Mouse (Mus musculus) telencephalon, adult 2 months (tissue): ENCODE measurements around the gene Mak.

Source experiments
- DNase-seq: peaks from one replicate; pipeline ENCODE4 v3.0.0-alpha.2; 2011; ENCODE audit warnings: low read depth, low spot score

Gene Mak

DNA sequence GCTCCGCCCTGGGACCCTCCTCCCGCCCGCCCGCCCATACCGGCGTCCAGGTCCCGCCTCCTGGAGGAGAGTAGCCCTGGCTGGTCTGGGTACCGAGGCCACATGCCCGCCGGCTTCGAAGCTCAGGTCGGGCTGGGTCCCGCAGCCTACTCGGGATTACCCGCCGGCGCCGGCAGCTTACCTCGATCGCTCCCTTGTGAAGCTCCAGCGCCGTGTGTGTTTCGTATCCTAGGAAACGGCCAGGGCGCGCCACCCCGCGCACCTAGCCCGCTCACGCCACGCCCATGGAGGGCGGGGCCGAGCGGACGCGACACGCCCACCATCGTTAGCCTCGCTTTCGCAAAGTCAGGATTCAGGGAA lies at the start of gene Mak:
TSS of gene Mak (minus strand) at position 286 of the 360 bp plus-strand sequence.
- DNase-seq, result peak; percentile 23

GRCm38 (mm10) chr13:41129061-41129460 lies 49.6 kb upstream of the Mak start:
- peak; percentile 28 for DNase-seq

DNA sequence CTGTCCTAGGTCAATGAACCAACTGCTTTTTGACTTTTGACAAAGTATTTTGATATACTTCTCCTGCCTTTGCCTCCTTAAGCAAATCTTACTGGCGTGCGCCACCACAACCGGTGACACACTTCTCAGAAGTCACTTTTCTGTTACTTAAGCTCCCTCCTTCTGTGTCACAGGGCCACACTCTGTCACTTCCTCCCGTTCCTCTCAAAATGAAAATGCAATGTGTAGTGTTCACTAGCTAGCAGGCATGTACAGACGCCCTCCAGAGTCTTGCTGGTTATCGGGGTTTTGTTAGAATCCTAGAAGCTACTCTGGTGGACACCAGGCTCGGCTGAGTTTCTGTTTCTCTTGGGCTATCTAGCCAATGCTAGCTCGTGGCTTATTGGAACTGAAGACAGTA lies 48.8 kb upstream of the Mak start:
- no peak for DNase-seq

GRCm38 (mm10) chr13:41123666-41124225 lies 44.2 kb upstream of the Mak start:
- no peak for DNase-seq

GRCm38 (mm10) chr13:41119152-41119945 lies 39.8 kb upstream of the Mak start:
- DNase-seq, result no peak

DNA sequence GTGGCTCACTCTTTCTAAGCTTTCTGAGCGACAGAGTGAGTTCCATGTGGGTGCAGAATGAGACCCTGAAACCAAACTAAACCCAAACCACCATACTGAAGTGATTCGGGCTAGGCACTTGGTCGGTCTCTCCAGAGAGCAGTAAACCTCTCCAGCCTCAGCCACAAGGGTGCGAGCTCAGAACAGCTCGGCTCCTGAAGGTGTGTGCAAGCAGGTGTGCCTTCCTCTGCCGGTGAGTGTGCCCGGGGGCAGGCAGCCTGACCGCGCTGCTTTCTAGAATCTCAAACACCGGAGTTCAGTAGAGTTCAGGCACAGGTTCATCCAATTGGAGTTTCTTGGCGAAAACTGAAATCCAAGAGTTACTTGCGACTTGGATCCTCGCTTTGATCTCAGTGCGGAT lies 34.4 kb upstream of the Mak start, which contains the start of gene Sycp2l:
TSS of gene Sycp2l (plus strand) at position 368 of the 400 bp plus-strand sequence.
- DNase-seq, result no peak

- no peak for DNase-seq
Measured at GRCm38 (mm10) chr13:41110935-41111334, 31.4 kb upstream of the Mak start, which contains the start of gene Gcm2. Gene Gcm2, minus strand, starts transcription at chr13:41111035.

DNA sequence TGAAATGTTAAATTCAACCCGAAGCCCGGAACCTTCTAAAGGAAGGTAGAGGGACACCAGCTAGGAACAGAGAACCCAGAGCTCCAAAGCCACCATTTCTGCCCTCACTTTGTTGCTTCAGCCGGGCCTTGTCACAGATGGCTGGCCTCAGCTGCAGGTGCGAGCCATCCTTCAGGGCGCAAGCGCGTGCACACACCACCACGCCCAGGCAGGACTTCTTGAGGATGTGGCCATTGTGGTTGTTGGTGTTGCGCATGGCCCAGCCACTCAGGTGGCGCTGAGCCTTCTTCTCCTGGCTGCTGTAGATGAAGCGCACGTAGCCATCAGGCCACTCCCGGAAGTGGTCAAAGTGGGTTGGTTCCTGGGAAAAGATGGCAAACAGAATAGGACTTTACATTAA lies 26.0 kb upstream of the Mak start:
- DNase-seq, result no peak

GRCm38 (mm10) chr13:41103841-41104525 lies 24.5 kb upstream of the Mak start:
- DNase-seq, result no peak

GRCm38 (mm10) chr13:41100031-41100430 lies 20.5 kb upstream of the Mak start:
- DNase-seq, result no peak

GRCm38 (mm10) chr13:41098325-41098724 lies 18.8 kb upstream of the Mak start:
- DNase-seq, result no peak

DNA sequence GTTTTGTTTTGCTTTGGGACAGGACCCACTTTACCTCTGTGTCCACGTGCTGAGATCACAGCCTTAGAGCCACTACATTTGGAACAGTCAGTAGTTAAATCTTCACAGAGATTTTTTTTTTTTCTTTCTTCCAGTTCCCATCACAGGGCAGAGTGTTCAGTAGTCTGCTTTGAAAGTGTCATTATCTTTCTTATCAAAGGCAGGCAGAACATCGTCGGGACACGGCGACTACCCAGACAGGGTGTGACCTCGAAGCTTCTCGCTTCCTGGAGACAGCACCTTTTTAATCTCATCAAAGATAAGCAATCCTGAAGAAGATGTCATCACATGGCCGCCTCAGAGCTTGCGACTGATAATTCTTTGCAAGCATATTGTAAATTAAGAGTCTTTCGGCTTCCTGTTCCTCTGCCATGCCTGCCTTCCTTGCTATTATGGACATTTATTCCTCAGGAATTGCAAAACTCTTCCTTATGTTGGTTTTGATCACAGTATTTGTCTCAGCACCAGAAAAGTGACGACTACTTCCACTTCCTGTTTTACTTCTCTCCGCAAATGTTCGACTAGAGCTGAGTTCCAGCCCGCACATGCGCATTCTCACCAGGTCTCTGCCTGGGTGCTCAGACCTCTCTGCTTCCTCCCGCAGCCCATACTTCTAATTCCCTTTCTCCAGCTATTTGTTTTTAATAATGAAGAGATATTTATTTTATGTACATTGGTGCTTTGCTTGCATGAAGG lies 18.0 kb upstream of the Mak start:
- DNase-seq, result no peak

- DNase-seq, result no peak
Measured at GRCm38 (mm10) chr13:41094160-41094559, 14.7 kb upstream of the Mak start.

GRCm38 (mm10) chr13:41091271-41091670 lies 11.8 kb upstream of the Mak start:
- DNase-seq, result no peak

DNA sequence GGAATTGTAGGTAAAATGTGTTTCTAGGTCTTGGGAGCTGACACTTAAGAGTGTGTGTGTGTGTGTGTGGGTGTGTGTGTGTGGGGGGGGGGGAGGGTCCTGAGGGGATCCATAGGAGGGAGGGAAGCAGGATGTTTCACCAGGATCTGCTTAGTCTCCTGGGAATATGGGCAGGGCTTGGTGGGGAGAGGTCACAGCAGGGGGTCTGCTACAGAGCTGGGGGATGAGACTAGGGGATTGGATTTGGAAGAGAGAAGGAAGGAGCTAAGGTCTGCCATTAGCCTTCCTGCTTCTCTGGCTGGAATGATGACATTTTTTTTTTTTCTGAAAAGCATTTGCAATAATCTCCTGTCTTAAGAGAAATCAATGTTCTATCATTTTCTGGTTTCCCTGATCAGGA lies 9.2 kb upstream of the Mak start:
- no peak for DNase-seq

DNA sequence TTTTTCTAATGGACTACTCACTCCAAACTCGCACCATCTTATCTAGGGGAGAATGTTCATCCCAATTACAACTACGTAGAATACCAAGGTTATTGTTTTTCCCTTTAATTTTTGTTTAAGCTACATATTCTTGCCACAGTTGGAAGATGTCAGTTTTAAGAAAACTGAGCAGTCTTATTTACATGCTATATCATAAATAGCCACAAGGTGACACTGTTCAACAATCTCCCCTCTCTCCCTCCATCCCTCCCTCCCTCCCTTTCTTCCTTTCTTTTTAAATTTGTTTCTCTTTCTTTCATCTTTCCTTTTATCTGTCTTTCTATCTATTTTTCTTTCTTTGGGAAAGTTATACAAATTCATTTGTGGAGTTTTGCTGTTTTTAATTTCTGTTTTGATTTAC lies 5.6 kb upstream of the Mak start:
- no peak for DNase-seq

GRCm38 (mm10) chr13:41084521-41084920 lies 5.0 kb upstream of the Mak start:
- no peak for DNase-seq

- no peak for DNase-seq
Measured at GRCm38 (mm10) chr13:41080700-41081099, 1.2 kb upstream of the Mak start.

- DNase-seq, result no peak
Measured at GRCm38 (mm10) chr13:41079859-41080258, 353 bp upstream of the Mak start.

DNA sequence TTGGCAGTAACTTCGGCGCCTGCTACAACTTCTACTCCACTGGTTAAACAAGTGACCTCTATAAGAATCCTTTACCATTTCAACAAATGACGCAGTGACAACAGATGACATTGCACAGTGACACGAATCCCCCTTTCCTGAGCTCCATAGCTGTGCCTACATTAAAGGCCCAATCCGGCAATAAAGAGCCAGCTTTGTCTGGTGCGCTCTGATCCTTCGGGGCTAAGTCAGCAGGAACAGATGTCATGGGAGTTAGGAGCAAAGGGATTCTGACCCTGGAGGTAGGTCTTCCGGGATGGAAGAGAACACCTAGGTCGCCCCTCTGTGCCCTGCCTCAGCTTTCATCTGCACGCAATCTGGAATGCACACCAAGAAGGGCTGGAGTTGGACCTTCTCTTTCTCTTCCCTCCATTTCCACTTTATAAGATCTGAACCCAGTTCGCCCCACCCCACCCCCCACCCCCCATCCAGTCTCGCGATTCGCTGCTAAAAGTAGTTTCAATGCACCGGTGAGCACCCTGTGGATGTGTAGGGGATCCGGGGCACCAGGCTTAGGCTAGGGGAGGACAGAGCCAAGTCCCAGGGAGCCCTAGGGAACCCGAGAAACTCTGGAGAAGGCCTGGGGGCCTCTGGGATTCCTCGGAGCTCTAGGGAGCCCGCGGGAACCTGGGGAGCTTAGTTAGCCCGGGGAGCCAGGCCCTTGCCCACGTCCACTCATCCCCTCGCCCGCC lies 651 bp downstream of the Mak start:
- DNase-seq, result no peak

DNA sequence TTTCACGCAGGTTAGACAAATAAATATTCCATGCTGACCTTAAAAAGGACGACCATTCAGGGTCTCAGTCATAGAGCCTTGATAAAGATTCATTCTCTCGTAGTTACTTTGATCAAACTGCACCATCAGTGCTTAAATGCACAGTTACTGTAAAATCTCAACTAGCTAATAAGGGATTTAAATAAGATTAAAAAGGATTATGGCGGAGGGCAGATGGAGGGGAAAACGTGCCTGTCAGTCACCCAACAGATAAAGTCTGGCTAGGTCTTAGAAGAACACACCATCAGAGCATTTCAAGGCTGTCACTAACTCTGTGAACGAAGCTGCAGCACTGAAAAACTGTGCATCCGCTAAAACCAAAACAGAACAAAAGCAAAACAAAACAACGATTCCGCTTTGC lies 1.6 kb downstream of the Mak start:
- no peak for DNase-seq
